Mouse (Mus musculus) liver, adult 2 months (tissue): Measurements from ENCODE around the gene Fam178b.

Source experiments
- CTCF ChIP-seq: fragments of 200-500 bp; IDR thresholded peaks from 2 replicates; pipeline ENCODE4 v1.5.1; 2011; ENCODE audit warnings: low read depth, low read length, control low read depth
- POLR2A ChIP-seq: fragments of 200-500 bp; IDR thresholded peaks from 2 replicates; pipeline ENCODE4 v1.6.1; 2011; ENCODE audit warnings: low read length, control low read depth; ENCODE audit not compliant: insufficient read depth; ENCODE audit errors: extremely low read depth

DNA sequence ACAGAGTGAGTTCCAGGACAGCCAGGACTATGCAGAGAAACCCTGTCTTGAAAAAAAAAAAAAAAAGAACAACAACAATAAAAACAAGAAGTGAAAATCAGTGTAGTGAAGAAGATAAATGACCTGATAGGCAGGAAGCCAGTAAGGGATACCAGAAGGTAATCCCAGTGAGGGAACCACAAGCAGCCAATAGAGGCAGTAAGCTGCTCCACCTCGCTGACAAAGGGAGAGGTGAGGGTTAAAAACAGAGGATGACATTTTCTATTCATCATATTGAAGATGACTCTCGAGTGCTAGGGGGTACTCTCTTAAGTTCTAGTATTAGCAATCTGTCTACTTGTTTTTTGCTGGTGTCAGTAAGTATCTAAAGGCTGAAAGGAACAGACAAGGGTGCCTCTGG lies 84.6 kb downstream of the Fam178b start:
- no peak for TF ChIP-seq CTCF
- no peak for TF ChIP-seq POLR2A
